Mouse (Mus musculus) G1E (cell line): Measurements from ENCODE around the gene Cntnap1.
"Not testable (repeated sequence)": the region's sequence is repeated elsewhere in the genome, so short reads cannot be mapped to it uniquely, and the experiment has no call there.

Experiments used
- CTCF ChIP-seq: IDR thresholded peaks from 2 replicates; pipeline ENCODE4 v1.5.1; 2012; ENCODE audit warnings: low read depth, low read length, inconsistent platforms, mixed read lengths
- GATA2 ChIP-seq: IDR thresholded peaks from 2 replicates; pipeline ENCODE4 v1.6.1; 2012; ENCODE audit warnings: low read depth, low read length, inconsistent platforms, borderline replicate concordance
- TAL1 ChIP-seq: conservative IDR thresholded peaks from 2 replicates; pipeline ENCODE4 v1.6.1; 2012; ENCODE audit warnings: low read depth, low read length, inconsistent platforms, mixed read lengths

DNA sequence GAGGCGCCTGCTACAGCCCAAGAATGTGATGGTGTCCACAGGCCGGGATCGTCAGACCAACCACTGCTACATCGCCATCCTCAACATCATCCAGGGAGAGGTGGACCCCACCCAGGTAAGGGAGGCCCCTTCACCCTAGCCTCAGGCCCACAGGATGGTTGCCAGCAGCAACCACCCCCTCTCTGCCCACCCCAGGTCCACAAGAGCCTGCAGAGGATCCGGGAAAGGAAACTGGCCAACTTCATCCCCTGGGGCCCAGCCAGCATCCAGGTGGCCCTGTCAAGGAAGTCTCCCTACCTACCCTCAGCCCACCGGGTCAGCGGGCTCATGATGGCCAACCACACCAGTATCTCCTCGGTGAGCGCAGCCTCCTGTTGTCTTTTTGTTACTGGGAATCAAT lies 45.3 kb upstream of the Cntnap1 start:
- not testable (repeated sequence) for TF ChIP-seq CTCF, TAL1, GATA2
